Mouse (Mus musculus) cerebral cortex, adult 2 months (tissue): ENCODE measurements around the gene Fars2.

Experiments used
- WGBS: fragments of 180-500 bp; shearing (Covaris S2); methylation state at CpG from one replicate; pipeline ENCODE4 v1.1.7; 2018; 5-methylcytosine and 5-hydroxymethylcytosine counted together

Gene Fars2

DNA sequence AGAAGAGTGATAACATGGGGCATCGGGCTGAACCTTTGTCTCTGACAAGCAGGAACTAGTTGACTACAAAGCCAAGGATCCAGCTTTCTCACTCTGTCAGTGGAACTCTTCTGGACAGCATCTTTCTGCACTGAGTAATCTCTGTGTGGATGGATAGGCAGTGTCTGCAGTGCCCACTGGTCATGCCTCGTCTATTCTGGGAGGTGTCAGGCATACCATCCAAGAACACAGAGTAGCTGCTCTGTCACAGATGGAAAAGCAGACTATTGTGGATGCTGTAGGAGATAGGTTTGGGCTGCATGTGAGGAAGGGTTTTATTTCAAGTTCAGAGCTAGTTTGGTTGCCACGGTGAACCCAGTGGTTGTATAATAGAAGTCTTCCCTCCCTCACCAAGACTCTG is 414.7 kb downstream of the Fars2 start:
- 47% methylated on average over 3 of the region's 3 CpGs for WGBS

DNA sequence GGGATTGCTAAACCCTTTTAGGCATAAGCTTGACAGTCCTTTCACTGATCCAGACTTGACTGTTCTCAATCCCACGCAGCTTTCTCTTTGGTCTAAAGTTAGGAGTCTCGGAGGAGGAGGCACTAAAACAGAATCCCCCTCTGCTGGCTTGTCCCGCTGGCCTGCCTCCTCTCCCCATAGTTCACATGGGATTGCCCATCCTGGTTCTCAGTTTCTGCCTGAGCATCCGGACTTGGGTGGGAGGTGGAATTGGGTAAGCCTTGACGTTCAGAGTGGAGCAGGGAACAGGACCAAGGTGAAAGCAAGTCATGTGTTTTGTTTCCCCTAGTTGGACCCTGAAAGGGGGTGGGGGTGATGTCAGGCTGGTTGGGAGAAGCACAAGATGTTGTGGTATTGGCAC is 415.9 kb downstream of the Fars2 start:
- 53% methylated on average over 5 of the region's 5 CpGs for WGBS

- 32% methylated on average over 7 of the region's 7 CpGs for WGBS
Measured at GRCm38 (mm10) chr13:36533518-36533917, 416.3 kb downstream of the Fars2 start.

DNA sequence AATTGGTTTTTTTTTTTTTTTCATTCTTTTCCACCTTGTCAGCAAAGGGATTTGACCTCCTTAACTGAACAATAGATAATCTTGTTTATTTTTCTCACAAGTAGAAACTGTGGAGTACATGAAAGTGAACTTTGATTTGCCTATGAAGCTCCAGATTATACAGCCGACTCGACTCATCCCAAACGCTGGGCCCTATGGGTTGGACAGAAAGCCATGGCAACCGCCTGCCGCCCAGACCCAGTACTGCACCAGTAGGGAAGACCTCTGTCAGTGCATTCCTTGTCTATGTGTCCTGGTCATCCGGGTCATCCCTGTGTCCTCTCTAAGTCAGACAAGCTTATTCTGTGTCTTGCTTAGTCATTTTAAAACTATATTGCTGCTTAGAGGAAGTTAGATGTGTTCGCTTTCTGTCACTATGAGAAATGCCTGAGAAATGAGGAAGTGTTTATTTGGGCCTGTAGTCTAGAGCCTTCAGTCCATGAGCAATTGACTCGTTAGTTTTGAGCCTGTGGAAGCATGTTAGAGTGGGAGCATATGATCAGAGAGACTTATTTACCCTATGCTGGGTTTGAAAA is 416.8 kb downstream of the Fars2 start:
- 79% methylated on average over 8 of the region's 8 CpGs for WGBS

DNA sequence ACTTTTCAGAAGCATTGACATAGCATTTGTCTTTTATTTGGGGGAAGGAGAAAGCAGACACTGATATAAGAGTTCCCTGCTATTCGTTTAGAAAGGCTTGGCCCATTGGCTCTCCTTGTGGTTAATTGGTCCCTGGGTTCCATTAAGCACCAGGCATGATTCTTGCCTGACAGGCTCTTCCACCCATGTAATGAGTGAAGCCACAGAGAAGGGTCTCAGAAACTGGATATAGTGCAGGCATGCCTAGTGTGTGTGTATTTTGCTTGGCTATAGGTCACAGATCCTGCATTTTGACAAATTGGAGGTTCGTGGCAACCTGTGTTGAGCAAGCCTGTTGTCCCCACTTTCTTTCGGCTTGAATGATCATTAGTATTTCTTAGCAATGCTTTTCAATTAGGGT is 420.4 kb downstream of the Fars2 start:
- WGBS, result 89% methylated on average over 3 of the region's 3 CpGs

GRCm38 (mm10) chr13:36538385-36538784 is 421.2 kb downstream of the Fars2 start:
- WGBS, result 84% methylated on average over 2 of the region's 2 CpGs

DNA sequence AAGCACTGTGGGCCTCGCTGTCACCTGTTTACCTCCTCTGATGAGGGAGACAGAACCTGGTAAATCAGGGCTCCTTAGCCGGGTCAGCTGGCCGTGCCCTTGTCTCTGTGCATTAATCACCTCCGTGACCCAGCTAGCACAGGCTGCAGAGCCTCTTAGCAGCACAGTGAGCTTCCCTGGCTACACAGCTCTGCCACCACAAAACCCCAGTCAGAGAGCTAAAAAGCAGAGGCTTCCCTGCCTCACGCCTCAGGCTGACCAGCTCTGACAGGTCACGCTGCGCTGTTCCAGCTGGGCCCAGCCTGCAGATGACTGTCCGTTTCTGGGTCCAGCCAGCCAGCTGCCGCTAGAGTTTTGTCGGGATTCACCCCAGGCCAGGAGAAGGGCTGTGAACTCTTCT is 423.0 kb downstream of the Fars2 start:
- 87% methylated on average over 10 of the region's 10 CpGs for WGBS

GRCm38 (mm10) chr13:36541287-36541780 is 424.1 kb downstream of the Fars2 start:
- 70% methylated on average over 2 of the region's 2 CpGs for WGBS

- WGBS, result 22% methylated on average over 6 of the region's 6 CpGs
Measured at GRCm38 (mm10) chr13:36550694-36551093, 433.5 kb downstream of the Fars2 start.

DNA sequence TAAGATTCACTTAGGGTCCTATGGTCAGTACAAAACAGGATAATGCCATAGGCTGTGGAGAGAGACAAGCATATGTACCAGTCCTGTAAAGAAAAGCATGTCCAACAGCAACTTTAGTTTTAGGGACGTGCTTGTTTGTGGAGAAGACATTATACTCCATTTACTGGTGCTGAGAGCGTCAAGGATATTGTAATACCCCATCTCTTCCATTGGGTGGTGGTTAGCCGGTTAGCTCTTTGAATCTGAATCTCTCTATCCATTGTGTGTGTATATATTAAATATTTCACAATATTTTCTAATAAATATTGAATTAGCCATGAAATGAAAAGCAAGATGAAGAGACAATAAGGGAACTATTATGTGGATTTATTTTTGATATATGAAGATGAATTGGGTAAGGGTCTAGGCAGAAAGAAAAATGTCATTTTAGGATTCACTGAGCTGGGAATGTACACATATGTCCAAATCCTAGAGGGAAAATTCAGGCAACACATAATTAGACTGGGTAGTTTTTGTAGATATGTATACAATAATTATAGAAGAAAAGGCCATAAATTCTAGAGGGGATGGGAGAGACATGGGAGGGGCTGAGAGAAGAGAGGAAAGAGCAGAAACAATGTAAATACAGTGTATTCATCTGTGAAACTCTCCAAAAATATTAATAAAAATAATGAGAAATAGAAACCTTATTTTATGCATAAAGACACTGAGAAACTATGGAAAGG is 435.5 kb downstream of the Fars2 start:
- WGBS, result 81% methylated on average over 3 of the region's 3 CpGs

GRCm38 (mm10) chr13:36553247-36553642 is 436.0 kb downstream of the Fars2 start:
- 83% methylated on average over 5 of the region's 5 CpGs for WGBS

GRCm38 (mm10) chr13:36554743-36555142 is 437.5 kb downstream of the Fars2 start:
- WGBS, result 84% methylated on average over 1 of the region's 1 CpGs

DNA sequence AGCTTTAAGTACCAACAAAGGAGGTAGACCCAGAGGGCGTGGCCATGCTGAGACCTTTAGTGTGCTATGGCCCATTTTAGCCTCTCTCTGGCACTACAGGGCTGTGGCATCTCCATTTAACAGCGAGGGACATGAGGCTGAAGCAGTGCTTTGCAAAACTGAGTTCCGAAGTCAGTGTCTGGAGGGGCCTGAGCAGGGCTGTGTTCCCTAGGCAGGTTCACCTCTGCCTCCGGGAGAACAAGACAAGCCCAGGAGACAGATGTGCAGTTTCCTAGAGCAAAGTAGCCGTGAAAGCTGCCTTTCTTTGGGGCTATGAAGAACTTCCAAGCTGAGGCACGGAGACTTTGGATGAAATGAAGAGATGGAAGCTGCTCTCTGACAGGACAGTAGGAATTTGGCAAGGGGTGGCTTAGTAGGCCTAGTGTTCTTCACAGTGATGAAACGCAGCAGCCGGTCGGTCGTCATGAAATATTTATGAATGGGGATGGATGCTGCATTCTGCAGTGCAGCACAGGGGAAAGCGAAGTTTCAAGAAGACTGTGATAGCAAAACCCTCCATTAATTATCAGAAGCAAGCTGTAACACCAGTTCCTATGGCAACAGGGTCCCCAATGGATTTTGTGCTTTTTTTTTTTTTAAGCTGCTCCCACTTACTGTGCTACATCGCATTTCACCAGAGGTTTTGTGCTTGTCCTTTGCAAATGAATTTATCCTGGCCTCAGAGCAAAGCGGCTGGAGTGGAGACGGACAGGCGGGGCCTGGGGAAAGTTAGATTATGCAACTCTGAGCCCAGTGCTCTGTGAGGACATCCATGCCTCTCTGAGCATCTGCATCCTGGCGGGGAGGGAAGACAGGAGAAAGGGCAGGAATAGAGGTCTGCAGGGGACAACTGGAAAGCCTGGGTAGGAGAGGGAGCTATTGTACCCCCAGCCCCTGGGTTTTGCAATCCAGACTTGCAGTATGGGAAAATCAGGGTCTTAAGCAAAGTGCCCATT is 445.5 kb downstream of the Fars2 start:
- WGBS, result 52% methylated on average over 16 of the region's 16 CpGs

- WGBS, result 66% methylated on average over 6 of the region's 6 CpGs
Measured at GRCm38 (mm10) chr13:36564764-36565315, 447.6 kb downstream of the Fars2 start.

- 37% methylated on average over 4 of the region's 4 CpGs for WGBS
Measured at GRCm38 (mm10) chr13:36576781-36577180, 459.6 kb downstream of the Fars2 start.

- 44% methylated on average over 7 of the region's 7 CpGs for WGBS
Measured at GRCm38 (mm10) chr13:36577916-36578568, 460.8 kb downstream of the Fars2 start.

DNA sequence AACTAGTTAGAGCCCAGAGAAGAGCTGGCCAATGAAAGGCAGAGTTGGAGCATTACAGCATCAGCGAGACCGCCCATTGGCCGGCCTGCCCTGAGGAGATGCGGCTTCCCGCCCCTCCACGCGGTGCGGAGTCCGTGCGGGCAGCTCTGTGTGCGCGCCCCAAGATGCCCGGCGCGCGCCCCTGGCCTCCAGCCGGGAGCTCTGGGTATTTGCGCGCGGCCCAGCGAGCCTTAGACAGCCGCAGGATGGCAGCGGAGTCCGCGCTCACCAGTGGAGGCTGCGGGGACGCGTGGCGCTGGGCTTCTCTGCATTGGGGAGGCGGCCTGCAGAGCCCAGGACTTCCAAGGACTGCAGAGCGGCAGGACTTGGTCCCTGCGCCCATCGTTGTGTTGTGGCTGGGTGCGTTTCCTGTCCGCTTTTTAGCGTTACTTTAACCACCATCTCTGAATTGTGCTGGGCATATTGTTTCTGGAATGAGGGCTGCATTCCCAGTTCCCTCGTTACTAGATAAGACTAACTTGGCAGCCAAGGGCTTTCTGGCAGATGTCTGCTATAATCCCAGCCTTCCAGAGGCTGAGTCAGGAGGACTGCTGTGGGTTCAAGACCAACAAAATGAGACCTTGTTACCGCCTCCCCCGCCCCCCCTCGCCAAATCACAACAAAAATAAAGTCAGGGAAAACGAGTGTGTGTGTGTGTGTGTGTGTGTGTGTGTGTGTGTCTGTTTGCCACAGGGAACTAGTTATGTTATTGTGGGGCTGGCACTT is 461.5 kb downstream of the Fars2 start:
- WGBS, result 2% methylated on average over 41 of the region's 41 CpGs

DNA sequence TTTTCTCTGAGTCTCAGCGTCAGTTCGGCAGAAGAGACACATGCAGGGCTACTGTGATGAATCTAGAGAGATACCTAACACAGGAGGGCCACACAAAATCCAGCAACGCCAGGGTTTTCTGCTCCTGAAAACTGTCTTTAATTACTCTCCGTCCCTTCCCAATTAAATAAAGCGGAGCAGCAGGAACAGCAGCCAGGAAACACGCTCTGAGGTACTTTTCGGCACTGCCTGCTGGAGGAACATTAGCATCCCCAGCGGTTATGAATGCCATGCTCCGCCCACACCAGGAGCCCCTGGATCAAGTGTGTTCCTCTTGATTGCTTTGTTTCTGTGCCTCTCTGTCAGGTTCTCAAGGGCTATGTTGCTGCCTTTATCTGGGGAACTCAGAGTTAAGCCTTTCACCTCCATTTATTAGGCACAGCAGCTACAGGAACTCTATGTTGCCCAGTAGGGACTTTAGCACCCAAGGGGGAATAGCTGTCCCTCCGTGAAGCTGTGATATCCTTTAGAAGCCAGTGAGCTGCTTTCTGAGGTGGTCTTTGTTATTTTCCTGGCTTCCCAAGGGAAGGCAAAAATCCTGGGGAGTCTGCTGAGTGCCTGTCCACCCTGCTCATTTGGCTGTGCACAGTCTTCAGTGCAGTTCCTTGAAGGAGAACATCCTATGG is 465.3 kb downstream of the Fars2 start:
- WGBS, result 38% methylated on average over 10 of the region's 10 CpGs

DNA sequence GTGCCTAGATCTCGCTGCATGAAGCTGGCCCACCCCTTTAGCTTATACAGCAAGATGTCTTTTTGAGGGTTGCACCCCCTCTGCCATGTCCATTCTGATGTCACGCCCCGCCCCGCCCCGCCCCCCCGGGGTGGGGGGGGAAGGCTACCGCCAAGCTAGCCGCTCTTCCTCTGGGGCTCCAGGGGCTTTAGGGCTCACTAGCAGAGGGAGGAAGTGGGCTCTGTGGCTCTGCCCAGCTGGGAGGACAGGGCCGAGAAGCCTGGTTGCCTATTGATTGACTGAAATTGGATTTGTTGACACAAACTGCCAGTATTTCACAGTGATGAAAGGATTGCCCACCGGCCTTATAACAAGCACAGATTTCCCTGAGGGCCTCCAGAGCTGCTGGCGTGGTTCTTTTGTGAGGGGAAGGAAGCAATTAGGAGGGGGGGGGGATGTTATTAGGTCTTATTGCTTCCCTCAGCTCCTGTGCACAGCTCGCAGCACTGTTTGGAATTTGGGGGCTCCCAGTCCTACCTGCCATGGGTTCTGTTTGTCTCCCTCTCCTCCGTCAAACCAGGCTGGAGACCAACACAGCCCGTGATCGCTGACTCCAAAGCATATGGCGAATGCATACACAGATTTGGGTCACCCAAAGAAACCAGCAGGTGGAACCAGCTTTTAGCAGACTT is 466.4 kb downstream of the Fars2 start:
- 26% methylated on average over 16 of the region's 16 CpGs for WGBS

- WGBS, result 46% methylated on average over 7 of the region's 7 CpGs
Measured at GRCm38 (mm10) chr13:36584197-36584596, 467.0 kb downstream of the Fars2 start.
